Mouse (Mus musculus): ENCODE measurements at regions not wholly inside any gene's neighbourhood (a gene's known extent, or its start where the extent isn't known, plus 50 kb on each side); places are given as distances from the start of the nearest gene placed in this dataset.

- H3K9me3 ChIP-seq (ENCODE audit: control insufficient read depth, low read length): no peaks in the 10 kb centered on the region
- H3K4me1 ChIP-seq (ENCODE audit: control insufficient read depth, insufficient read depth, low read length): peaks cover 10% of the 10 kb centered on the region; the same call in 1 of the 2 replicates
- H3K4me2 ChIP-seq (ENCODE audit: low read depth, low read length): peak overlapping the region; percentile 19; the same call in 1 of the 2 replicates
- ATAC-seq (ENCODE audit: low read depth): no peak
- H3K27ac ChIP-seq (ENCODE audit: low read depth, low read length): no peak overlapping the region
- no peaks in the 10 kb centered on the region for H3K27me3 ChIP-seq (ENCODE audit: control insufficient read depth, insufficient read depth, low read length)
- H3K4me3 ChIP-seq (ENCODE audit: low read depth, low read length): no peak overlapping the region
- 30% methylated on average over 9 of the region's 9 CpGs for WGBS
- H3K9ac ChIP-seq (replicated peaks; ENCODE audit: low read depth, low read length): no peak overlapping the region
- no peaks in the 10 kb centered on the region for H3K36me3 ChIP-seq (ENCODE audit: control insufficient read depth, insufficient read depth, low read length)
Observed at GRCm38 (mm10) chr8:109106971-109107370, 386.9 kb upstream of the Pmfbp1 start.

GRCm38 (mm10) chr8:109107762-109108161 lies 386.1 kb upstream of the Pmfbp1 start:
- H3K9ac ChIP-seq (replicated peaks; ENCODE audit: low read depth, low read length): no peak overlapping the region
- peaks cover 10% of the 10 kb centered on the region; the same call in 1 of the 2 replicates for H3K4me1 ChIP-seq (ENCODE audit: control insufficient read depth, insufficient read depth, low read length)
- H3K27ac ChIP-seq (ENCODE audit: low read depth, low read length): no peak overlapping the region
- H3K36me3 ChIP-seq (ENCODE audit: control insufficient read depth, insufficient read depth, low read length): no peaks in the 10 kb centered on the region
- H3K9me3 ChIP-seq (ENCODE audit: control insufficient read depth, low read length): no peaks in the 10 kb centered on the region
- WGBS: 66% methylated on average over 12 of the region's 12 CpGs
- H3K4me3 ChIP-seq (ENCODE audit: low read depth, low read length): no peak overlapping the region
- no peaks in the 10 kb centered on the region for H3K27me3 ChIP-seq (ENCODE audit: control insufficient read depth, insufficient read depth, low read length)
- no peak overlapping the region for H3K4me2 ChIP-seq (ENCODE audit: low read depth, low read length)
- ATAC-seq (ENCODE audit: low read depth): no peak

GRCm38 (mm10) chr8:109109390-109109789 lies 384.4 kb upstream of the Pmfbp1 start:
- peaks cover 10% of the 10 kb centered on the region; the same call in 1 of the 2 replicates for H3K4me1 ChIP-seq (ENCODE audit: control insufficient read depth, insufficient read depth, low read length)
- WGBS: 65% methylated on average over 4 of the region's 4 CpGs
- H3K36me3 ChIP-seq (ENCODE audit: control insufficient read depth, insufficient read depth, low read length): no peaks in the 10 kb centered on the region
- no peaks in the 10 kb centered on the region for H3K9me3 ChIP-seq (ENCODE audit: control insufficient read depth, low read length)
- ATAC-seq (ENCODE audit: low read depth): no peak
- no peak overlapping the region for H3K27ac ChIP-seq (ENCODE audit: low read depth, low read length)
- H3K9ac ChIP-seq (replicated peaks; ENCODE audit: low read depth, low read length): no peak overlapping the region
- no peaks in the 10 kb centered on the region for H3K27me3 ChIP-seq (ENCODE audit: control insufficient read depth, insufficient read depth, low read length)
- no peak overlapping the region for H3K4me2 ChIP-seq (ENCODE audit: low read depth, low read length)
- no peak overlapping the region for H3K4me3 ChIP-seq (ENCODE audit: low read depth, low read length)

GRCm38 (mm10) chr8:109121776-109122175 lies 372.1 kb upstream of the Pmfbp1 start:
- H3K27me3 ChIP-seq (ENCODE audit: control insufficient read depth, insufficient read depth, low read length): no peaks in the 10 kb centered on the region
- 3% methylated on average over 6 of the region's 6 CpGs for WGBS
- H3K9ac ChIP-seq (replicated peaks; ENCODE audit: low read depth, low read length): no peak overlapping the region
- H3K36me3 ChIP-seq (ENCODE audit: control insufficient read depth, insufficient read depth, low read length): no peaks in the 10 kb centered on the region
- H3K4me2 ChIP-seq (ENCODE audit: low read depth, low read length): no peak overlapping the region
- H3K27ac ChIP-seq (ENCODE audit: low read depth, low read length): no peak overlapping the region
- no peak for ATAC-seq (ENCODE audit: low read depth)
- no peaks in the 10 kb centered on the region for H3K9me3 ChIP-seq (ENCODE audit: control insufficient read depth, low read length)
- no peak overlapping the region for H3K4me3 ChIP-seq (ENCODE audit: low read depth, low read length)
- no peaks in the 10 kb centered on the region for H3K4me1 ChIP-seq (ENCODE audit: control insufficient read depth, insufficient read depth, low read length)

- no peak overlapping the region for H3K4me3 ChIP-seq (ENCODE audit: low read depth, low read length)
- no peak overlapping the region for H3K9ac ChIP-seq (replicated peaks; ENCODE audit: low read depth, low read length)
- no peak overlapping the region for H3K4me2 ChIP-seq (ENCODE audit: low read depth, low read length)
- H3K27me3 ChIP-seq (ENCODE audit: control insufficient read depth, insufficient read depth, low read length): no peaks in the 10 kb centered on the region
- H3K4me1 ChIP-seq (ENCODE audit: control insufficient read depth, insufficient read depth, low read length): no peaks in the 10 kb centered on the region
- H3K9me3 ChIP-seq (ENCODE audit: control insufficient read depth, low read length): no peaks in the 10 kb centered on the region
- WGBS: 88% methylated on average over 8 of the region's 8 CpGs
- H3K27ac ChIP-seq (ENCODE audit: low read depth, low read length): no peak overlapping the region
- no peaks in the 10 kb centered on the region for H3K36me3 ChIP-seq (ENCODE audit: control insufficient read depth, insufficient read depth, low read length)
- no peak for ATAC-seq (ENCODE audit: low read depth)
Observed at GRCm38 (mm10) chr8:109142495-109143158, 351.2 kb upstream of the Pmfbp1 start.

- Histone ChIP-seq H3K27me3 (ENCODE audit: control insufficient read depth, insufficient read depth, low read length) (no peaks in the 10 kb centered on the region), H3K4me3 (ENCODE audit: low read depth, low read length) (no peak overlapping the region), H3K9ac (replicated peaks; ENCODE audit: low read depth, low read length) (no peak overlapping the region), H3K27ac (ENCODE audit: low read depth, low read length) (no peak overlapping the region), H3K36me3 (ENCODE audit: control insufficient read depth, insufficient read depth, low read length) (no peaks in the 10 kb centered on the region), H3K9me3 (ENCODE audit: control insufficient read depth, low read length) (no peaks in the 10 kb centered on the region), H3K4me1 (ENCODE audit: control insufficient read depth, insufficient read depth, low read length) (no peaks in the 10 kb centered on the region), H3K4me2 (ENCODE audit: low read depth, low read length) (no peak overlapping the region)
- no peak for ATAC-seq (ENCODE audit: low read depth)
- 91% methylated on average over 4 of the region's 4 CpGs for WGBS
Observed at GRCm38 (mm10) chr8:109151711-109152110, 342.1 kb upstream of the Pmfbp1 start.

- Histone ChIP-seq H3K4me3 (ENCODE audit: low read depth, low read length) (no peak overlapping the region), H3K4me2 (ENCODE audit: low read depth, low read length) (no peak overlapping the region), H3K9me3 (ENCODE audit: control insufficient read depth, low read length) (no peaks in the 10 kb centered on the region), H3K27ac (ENCODE audit: low read depth, low read length) (no peak overlapping the region), H3K27me3 (ENCODE audit: control insufficient read depth, insufficient read depth, low read length) (no peaks in the 10 kb centered on the region), H3K4me1 (ENCODE audit: control insufficient read depth, insufficient read depth, low read length) (no peaks in the 10 kb centered on the region), H3K36me3 (ENCODE audit: control insufficient read depth, insufficient read depth, low read length) (no peaks in the 10 kb centered on the region), H3K9ac (replicated peaks; ENCODE audit: low read depth, low read length) (no peak overlapping the region)
- ATAC-seq (ENCODE audit: low read depth): no peak
- WGBS: 57% methylated on average over 11 of the region's 11 CpGs
Observed at GRCm38 (mm10) chr8:109155489-109155888, 338.3 kb upstream of the Pmfbp1 start.

GRCm38 (mm10) chr8:109156016-109156415 lies 337.8 kb upstream of the Pmfbp1 start:
- no peaks in the 10 kb centered on the region for H3K27me3 ChIP-seq (ENCODE audit: control insufficient read depth, insufficient read depth, low read length)
- WGBS: 80% methylated on average over 8 of the region's 8 CpGs
- no peaks in the 10 kb centered on the region for H3K9me3 ChIP-seq (ENCODE audit: control insufficient read depth, low read length)
- H3K36me3 ChIP-seq (ENCODE audit: control insufficient read depth, insufficient read depth, low read length): no peaks in the 10 kb centered on the region
- no peak overlapping the region for H3K9ac ChIP-seq (replicated peaks; ENCODE audit: low read depth, low read length)
- no peak overlapping the region for H3K4me3 ChIP-seq (ENCODE audit: low read depth, low read length)
- ATAC-seq (ENCODE audit: low read depth): no peak
- no peak overlapping the region for H3K27ac ChIP-seq (ENCODE audit: low read depth, low read length)
- no peak overlapping the region for H3K4me2 ChIP-seq (ENCODE audit: low read depth, low read length)
- H3K4me1 ChIP-seq (ENCODE audit: control insufficient read depth, insufficient read depth, low read length): no peaks in the 10 kb centered on the region

GRCm38 (mm10) chr8:109172701-109173100 lies 321.1 kb upstream of the Pmfbp1 start:
- H3K9ac ChIP-seq (replicated peaks; ENCODE audit: low read depth, low read length): no peak overlapping the region
- H3K27me3 ChIP-seq (ENCODE audit: control insufficient read depth, insufficient read depth, low read length): no peaks in the 10 kb centered on the region
- no peak overlapping the region for H3K4me2 ChIP-seq (ENCODE audit: low read depth, low read length)
- ATAC-seq (ENCODE audit: low read depth): no peak
- no peaks in the 10 kb centered on the region for H3K4me1 ChIP-seq (ENCODE audit: control insufficient read depth, insufficient read depth, low read length)
- no peak overlapping the region for H3K27ac ChIP-seq (ENCODE audit: low read depth, low read length)
- H3K36me3 ChIP-seq (ENCODE audit: control insufficient read depth, insufficient read depth, low read length): no peaks in the 10 kb centered on the region
- H3K9me3 ChIP-seq (ENCODE audit: control insufficient read depth, low read length): no peaks in the 10 kb centered on the region; the same call in 1 of the 2 replicates
- 84% methylated on average over 4 of the region's 4 CpGs for WGBS
- H3K4me3 ChIP-seq (ENCODE audit: low read depth, low read length): no peak overlapping the region

Data from neural tube, embryonic 14.5 days (tissue).